Mouse (Mus musculus) kidney, embryonic 15.5 days (tissue): ENCODE data around the gene Cysltr1. TPM values are rescaled to one million over a fixed set of nuclear protein-coding genes. Genes with fewer than 3 reads are reported as not detected.
A peak's percentile ranks its signal among the peaks of the same experiment; 100 is the strongest.

Experiments
- ATAC-seq: fragments of 200-750 bp; cut with Nextera tagmentation; replicated peaks from 2 replicates; pipeline ENCODE4 v1.8.0; 2017; ENCODE audit warnings: moderate TSS enrichment; ENCODE audit not compliant: low FRiP score
- H3K27ac ChIP-seq: fragments of 300-500 bp; sonication (generic); 2 replicates; pipeline ENCODE4 v1.5.1; 2015; ENCODE audit warnings: mild to moderate bottlenecking, inconsistent platforms
- H3K27me3 ChIP-seq: fragments of 300-500 bp; sonication (generic); 2 replicates; pipeline ENCODE4 v1.6.1; 2015; ENCODE audit warnings: inconsistent platforms
- H3K36me3 ChIP-seq: fragments of 300-500 bp; sonication (generic); 2 replicates; pipeline ENCODE4 v1.6.1; 2015; ENCODE audit warnings: inconsistent platforms
- H3K4me1 ChIP-seq: fragments of 300-500 bp; sonication (generic); 2 replicates; pipeline ENCODE4 v1.6.1; 2015; ENCODE audit warnings: inconsistent platforms
- H3K4me2 ChIP-seq: fragments of 300-500 bp; sonication (generic); 2 replicates; pipeline ENCODE4 v1.6.1; 2015; ENCODE audit warnings: moderate library complexity, mild to moderate bottlenecking, inconsistent platforms
- H3K4me3 ChIP-seq: fragments of 300-500 bp; sonication (generic); replicated peaks from 2 replicates; pipeline ENCODE4 v1.5.1; 2015; ENCODE audit warnings: mild to moderate bottlenecking, inconsistent platforms
- H3K9ac ChIP-seq: fragments of 300-500 bp; sonication (generic); 2 replicates; pipeline ENCODE4 v1.6.1; 2015; ENCODE audit warnings: mild to moderate bottlenecking, inconsistent platforms
- H3K9me3 ChIP-seq: fragments of 300-500 bp; sonication (generic); replicated peaks from 2 replicates; pipeline ENCODE4 v1.6.1; 2016; ENCODE audit warnings: inconsistent platforms
- WGBS: fragments of 180-500 bp; shearing (Covaris S2); methylation state at CpG from one replicate; pipeline ENCODE4 v1.1.7; 2015; ENCODE audit warnings: mixed read lengths; 5-methylcytosine and 5-hydroxymethylcytosine counted together
- polyA plus RNA-seq: library from polyadenylated mRNA; unstranded; fragments of >200 nt; fragmentation: Nextera tagmentation; extraction: Ambion mirVana; gene quantifications from 2 replicates; pipeline ENCODE4 v1.2.1, GENCODE M21; 2015

Gene Cysltr1
- polyA plus RNA-seq, result 3.2 TPM in 2 replicates

DNA sequence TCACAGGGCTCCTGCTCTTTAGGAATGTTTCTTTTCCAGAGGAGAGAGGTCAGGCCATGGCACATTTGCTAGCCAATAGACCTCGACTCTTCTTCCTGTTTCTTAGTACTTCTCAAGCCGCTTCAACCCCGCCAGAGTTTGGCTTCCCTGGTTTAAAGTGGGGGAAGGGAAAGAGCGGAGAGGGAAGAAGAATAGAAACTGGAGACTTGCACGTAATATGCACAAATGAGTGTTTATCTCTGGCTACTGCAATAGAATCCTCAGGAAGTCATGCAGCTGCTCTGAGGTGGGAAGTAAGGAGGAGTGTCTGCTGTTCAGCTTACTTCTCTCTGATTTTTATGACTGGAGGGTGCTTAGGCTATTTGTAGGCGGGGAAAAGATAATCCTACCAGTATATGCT lies at the start of gene Cysltr1:
TSS of gene Cysltr1 (minus strand) at position 294 of the 400 bp plus-strand sequence.
- H3K4me2 ChIP-seq, result peak within 1 kb of the TSS; percentile 46
- H3K9ac ChIP-seq, result no peak within 1 kb of the TSS
- peak within 1 kb of the TSS; percentile 56; the same call in 1 of the 2 replicates for H3K27ac ChIP-seq
- H3K4me1 ChIP-seq, result no peaks in the 10 kb centered on the region
- WGBS, result 27% methylated on average over 6 of the region's 6 CpGs
- H3K4me3 ChIP-seq, result peak within 1 kb of the TSS; percentile 25
- H3K9me3 ChIP-seq, result no peaks in the 10 kb centered on the region
- peaks cover 17% of the 10 kb centered on the region; the same call in 1 of the 2 replicates for H3K27me3 ChIP-seq
- no peaks in the 10 kb centered on the region for H3K36me3 ChIP-seq
- ATAC-seq, result peak; percentile 54

DNA sequence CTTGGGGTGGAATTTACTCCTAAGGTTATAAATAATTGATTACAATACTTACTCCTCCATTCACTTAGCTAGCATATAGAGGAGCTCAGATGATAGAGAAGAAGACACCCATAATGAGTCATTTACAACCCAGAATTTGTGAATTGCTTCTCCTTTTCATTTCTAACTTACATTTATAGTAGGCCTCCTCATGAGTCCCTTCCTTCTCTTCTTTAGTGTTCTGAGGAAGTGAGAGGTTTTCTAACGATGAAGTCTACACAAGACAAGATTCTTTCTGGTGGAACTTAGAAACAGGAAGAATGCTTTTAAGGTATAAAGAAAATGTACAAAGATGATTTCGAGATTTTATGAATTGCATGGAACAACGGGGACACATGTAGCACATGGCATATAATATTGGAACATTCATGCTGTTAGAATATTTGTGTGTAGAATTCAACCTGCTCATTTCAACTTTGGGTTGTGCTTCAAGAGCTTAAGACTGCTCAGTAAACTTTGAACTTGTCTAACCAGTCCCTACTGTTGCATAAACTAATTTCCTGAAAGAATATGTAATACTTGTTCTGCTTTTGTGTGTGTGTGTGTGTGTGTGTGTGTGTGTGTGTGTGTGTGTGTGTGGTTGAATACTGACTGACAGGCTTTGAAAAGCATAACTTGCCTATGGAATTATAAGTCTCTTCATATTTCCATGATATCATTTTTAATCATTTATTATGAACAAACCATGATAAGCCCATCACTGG lies 31.5 kb upstream of the Cysltr1 start:
- Histone ChIP-seq H3K27ac (no peak overlapping the region), H3K9me3 (no peaks in the 10 kb centered on the region), H3K27me3 (no peaks in the 10 kb centered on the region; the same call in 1 of the 2 replicates), H3K4me3 (no peak overlapping the region), H3K9ac (no peak overlapping the region), H3K4me2 (no peak overlapping the region), H3K4me1 (no peaks in the 10 kb centered on the region), H3K36me3 (no peaks in the 10 kb centered on the region)
- no peak for ATAC-seq
- WGBS, result 82% methylated on average over 3 of the region's 3 CpGs

DNA sequence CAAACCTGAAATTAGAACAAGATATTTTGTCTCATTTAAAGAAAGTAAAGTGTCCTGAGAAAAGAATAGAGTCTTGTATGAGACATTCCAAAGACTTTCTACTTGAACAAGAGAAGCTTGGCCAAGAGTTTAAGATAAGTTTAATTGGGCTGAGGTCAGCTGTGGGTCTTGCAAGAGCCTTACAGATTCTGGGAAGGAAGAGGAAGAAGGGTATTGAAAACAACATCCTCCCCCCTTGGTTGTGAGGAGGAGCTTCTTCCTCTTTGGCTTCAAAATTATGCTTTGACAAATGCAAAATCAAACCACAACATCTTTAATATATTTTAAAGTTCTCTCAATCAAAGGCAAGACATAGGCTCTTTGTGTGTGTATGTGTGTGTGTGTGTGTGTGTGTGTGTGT lies 30.1 kb upstream of the Cysltr1 start:
- ATAC-seq, result no peak
- H3K4me3 ChIP-seq, result no peak overlapping the region
- H3K9me3 ChIP-seq, result no peaks in the 10 kb centered on the region

DNA sequence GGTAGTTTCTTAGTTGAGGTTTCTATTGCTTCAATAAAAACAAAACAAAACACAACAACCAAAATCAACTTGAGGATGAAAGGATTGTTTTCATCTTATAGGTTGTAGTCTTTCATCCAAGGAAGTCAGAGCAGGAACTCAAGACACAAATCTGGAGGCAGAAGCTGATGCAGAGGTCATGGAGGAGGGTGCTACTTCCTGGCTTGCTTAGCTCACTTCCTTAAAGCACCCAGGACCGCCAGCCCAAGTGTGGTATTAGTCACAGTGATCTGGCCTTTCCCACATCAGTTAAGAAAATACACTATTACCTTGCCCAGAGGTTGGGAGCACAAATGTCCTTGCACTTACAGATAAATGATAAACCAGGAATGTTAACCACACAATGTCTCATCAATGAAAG lies 25.0 kb upstream of the Cysltr1 start:
- Histone ChIP-seq H3K27ac (no peak overlapping the region), H3K4me2 (no peak overlapping the region), H3K9ac (no peak overlapping the region), H3K4me3 (no peak overlapping the region), H3K4me1 (no peaks in the 10 kb centered on the region), H3K36me3 (no peaks in the 10 kb centered on the region), H3K27me3 (no peaks in the 10 kb centered on the region), H3K9me3 (no peaks in the 10 kb centered on the region)
- ATAC-seq, result no peak
- 91% methylated on average over 1 of the region's 1 CpGs for WGBS

More for the DNA sequence above, 30.1 kb upstream of the Cysltr1 start:
- Histone ChIP-seq H3K36me3 (no peaks in the 10 kb centered on the region), H3K9ac (no peak overlapping the region), H3K27ac (no peak overlapping the region), H3K27me3 (no peaks in the 10 kb centered on the region), H3K4me2 (no peak overlapping the region), H3K4me1 (no peaks in the 10 kb centered on the region)

DNA sequence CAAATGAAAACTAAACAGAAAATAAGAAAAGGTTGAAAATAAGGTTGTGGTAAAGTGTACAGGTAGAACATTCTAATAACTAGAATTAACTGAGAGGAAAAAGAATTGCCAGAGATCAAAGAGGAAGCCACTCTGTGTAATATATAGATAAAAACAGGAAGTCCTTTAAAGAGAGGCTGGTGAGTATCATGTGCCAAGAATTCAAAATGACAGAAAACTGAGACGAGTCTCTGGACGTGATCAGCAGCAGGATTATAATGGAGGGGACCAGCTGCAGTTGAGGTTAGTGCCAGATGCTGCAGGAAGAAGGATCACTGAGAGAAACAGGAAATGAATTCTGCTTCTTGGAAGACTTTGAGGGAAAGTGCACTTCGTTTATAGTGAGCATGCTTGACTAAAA lies 20.2 kb upstream of the Cysltr1 start:
- H3K27me3 ChIP-seq, result no peaks in the 10 kb centered on the region
- no peak for ATAC-seq

DNA sequence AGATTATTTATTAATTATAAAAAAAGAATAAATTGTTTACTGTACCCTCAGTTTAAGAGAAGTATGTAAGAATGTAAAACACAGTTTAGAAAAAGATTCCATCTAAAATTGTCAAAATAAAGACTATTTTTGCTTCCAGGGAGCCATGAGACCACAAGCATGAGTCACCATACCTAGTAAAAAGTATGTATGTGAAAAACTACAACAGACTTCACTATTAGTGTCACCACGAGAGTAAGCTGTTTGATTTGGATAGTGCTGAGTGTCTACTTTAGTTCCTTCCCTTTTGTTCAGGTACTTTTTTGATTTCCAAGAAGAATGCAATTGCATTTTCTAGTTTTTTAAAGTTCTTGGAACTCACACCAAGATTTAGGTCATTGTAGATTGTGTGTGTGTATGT lies 19.0 kb upstream of the Cysltr1 start:
- ATAC-seq, result no peak

More for the DNA sequence above, 20.2 kb upstream of the Cysltr1 start:
- Histone ChIP-seq H3K4me2 (no peak overlapping the region), H3K9ac (no peak overlapping the region), H3K4me3 (no peak overlapping the region), H3K9me3 (no peaks in the 10 kb centered on the region), H3K36me3 (no peaks in the 10 kb centered on the region), H3K4me1 (no peaks in the 10 kb centered on the region), H3K27ac (no peak overlapping the region)
- WGBS, result 46% methylated on average over 3 of the region's 3 CpGs

DNA sequence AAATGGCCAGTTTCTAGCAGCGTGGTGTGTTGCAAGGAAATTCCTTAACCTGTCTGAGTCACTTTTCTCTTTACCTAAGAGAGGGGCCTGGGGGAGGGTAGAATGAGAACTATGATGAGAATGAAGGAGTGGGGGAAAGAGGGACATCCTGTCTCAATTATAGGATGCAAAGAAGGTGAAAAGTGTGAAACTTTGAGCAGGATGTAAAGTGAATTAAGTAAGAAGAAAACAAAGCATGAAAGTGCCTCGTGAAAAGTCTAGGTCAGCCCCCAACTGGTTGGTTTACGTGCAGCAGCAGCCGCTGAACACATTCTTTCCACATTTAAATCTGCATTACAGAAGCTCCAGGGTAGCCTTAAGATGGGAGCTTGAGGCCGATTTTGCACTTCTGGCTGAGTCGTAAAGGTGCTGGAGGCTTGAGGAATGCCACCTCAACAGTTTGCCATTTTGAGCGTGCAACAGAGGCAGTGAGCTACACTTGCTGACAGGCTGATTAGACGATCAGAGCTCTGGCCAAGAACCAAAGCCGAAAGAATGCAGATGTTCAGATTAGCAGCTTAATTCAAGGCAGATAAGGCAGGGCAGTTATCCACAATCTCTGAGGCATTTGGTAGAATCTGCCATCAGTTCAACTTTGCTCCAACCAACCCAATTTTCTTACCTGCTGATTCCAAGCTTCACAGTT lies 763 bp downstream of the Cysltr1 start:
- no peaks in the 10 kb centered on the region for H3K4me1 ChIP-seq
- H3K27ac ChIP-seq, result peak overlapping the region; percentile 56; the same call in 1 of the 2 replicates
- ATAC-seq, result no peak; the same call in 1 of the 2 replicates
- H3K9ac ChIP-seq, result no peak overlapping the region
- peak overlapping the region; percentile 46 for H3K4me2 ChIP-seq
- peak overlapping the region; percentile 25 for H3K4me3 ChIP-seq
- H3K9me3 ChIP-seq, result no peaks in the 10 kb centered on the region
- WGBS, result 23% methylated on average over 9 of the region's 9 CpGs
- H3K36me3 ChIP-seq, result no peaks in the 10 kb centered on the region
- peaks cover 17% of the 10 kb centered on the region; the same call in 1 of the 2 replicates for H3K27me3 ChIP-seq

More for the DNA sequence above, 19.0 kb upstream of the Cysltr1 start:
- Histone ChIP-seq H3K27me3 (no peaks in the 10 kb centered on the region), H3K9ac (no peak overlapping the region), H3K4me3 (no peak overlapping the region), H3K9me3 (no peaks in the 10 kb centered on the region), H3K4me2 (no peak overlapping the region), H3K36me3 (no peaks in the 10 kb centered on the region), H3K4me1 (no peaks in the 10 kb centered on the region), H3K27ac (no peak overlapping the region)
- 68% methylated on average over 1 of the region's 1 CpGs for WGBS

DNA sequence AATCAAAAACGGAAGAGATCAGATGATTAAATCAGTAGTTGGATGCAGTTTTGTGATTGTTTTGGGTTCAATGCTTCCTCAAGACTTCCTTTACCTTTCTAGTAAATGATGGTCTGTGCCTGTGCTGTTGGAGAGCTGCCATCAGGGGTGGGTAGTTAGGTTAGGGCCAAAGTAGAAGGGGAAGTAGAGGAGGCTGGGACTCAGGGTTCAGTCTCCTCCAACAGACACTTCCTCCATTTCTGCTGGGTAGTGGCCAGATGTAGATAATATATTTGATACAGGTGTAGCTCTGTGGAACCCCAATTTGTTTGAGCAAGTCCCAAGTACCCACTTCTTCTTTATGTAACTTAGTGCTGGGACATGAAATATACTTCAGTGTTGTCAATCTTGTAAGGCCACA lies 7.6 kb downstream of the Cysltr1 start:
- Histone ChIP-seq H3K36me3 (no peaks in the 10 kb centered on the region), H3K9me3 (no peaks in the 10 kb centered on the region), H3K4me1 (no peaks in the 10 kb centered on the region), H3K27me3 (0 out of 2 replicates have a peak, but pooled peaks cover 3% of the 10 kb centered on the region), H3K27ac (no peak overlapping the region), H3K4me3 (no peak overlapping the region), H3K9ac (no peak overlapping the region), H3K4me2 (no peak overlapping the region)
- WGBS, result 71% methylated on average over 1 of the region's 1 CpGs
- no peak for ATAC-seq

DNA sequence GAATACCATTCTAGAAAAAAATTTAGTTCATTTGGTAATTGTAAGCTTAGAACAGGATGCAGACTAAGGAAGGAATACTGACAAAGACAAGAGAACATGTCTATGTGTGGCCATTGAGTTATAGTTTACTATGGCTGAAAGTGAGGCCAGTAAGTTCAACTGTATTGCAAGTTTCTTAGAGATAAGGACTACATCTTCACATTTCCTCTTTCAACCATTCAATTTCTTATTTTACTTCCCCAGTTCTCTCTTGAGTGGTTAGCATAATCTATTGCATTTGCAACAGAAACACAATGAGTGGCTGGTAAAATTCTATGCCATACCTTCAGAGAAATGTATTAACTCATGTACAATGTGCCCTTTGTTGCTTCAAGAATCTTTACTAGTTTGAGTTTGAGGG lies 9.6 kb downstream of the Cysltr1 start:
- no peaks in the 10 kb centered on the region for H3K4me1 ChIP-seq
- H3K36me3 ChIP-seq, result no peaks in the 10 kb centered on the region
- H3K9me3 ChIP-seq, result no peaks in the 10 kb centered on the region
- H3K4me3 ChIP-seq, result no peak overlapping the region
- no peak overlapping the region for H3K9ac ChIP-seq
- H3K27ac ChIP-seq, result no peak overlapping the region
- ATAC-seq, result no peak
- H3K4me2 ChIP-seq, result no peak overlapping the region
- 0 out of 2 replicates have a peak, but pooled peaks cover 3% of the 10 kb centered on the region for H3K27me3 ChIP-seq

DNA sequence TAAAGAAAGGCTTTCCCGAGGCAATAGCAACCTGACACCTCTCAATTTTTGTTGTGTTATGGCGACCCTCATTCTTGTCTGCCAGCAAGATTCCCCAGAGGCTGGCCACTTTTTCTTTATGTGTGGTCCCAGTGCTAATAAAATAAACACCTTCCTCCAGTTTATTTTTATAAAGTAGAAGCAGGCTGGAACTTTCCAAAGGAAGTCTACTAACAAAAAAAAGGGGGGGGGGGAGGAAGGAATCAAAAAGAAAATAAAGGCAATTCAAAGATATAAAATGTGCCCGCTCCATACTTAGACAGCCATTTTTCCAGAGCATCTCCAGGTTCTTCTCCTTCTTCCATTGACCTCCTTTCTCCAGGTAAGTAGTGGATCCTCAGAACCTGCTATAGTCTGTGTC lies 20.6 kb downstream of the Cysltr1 start, which contains the start of gene Gm5127:
TSS of gene Gm5127 (plus strand) at position 301 of the 400 bp plus-strand sequence.
- no peaks in the 10 kb centered on the region for H3K36me3 ChIP-seq
- H3K4me2 ChIP-seq, result no peak within 1 kb of the TSS
- H3K9me3 ChIP-seq, result no peaks in the 10 kb centered on the region
- 34% methylated on average over 3 of the region's 3 CpGs for WGBS
- H3K27me3 ChIP-seq, result no peaks in the 10 kb centered on the region; the same call in 1 of the 2 replicates
- H3K4me1 ChIP-seq, result no peaks in the 10 kb centered on the region
- H3K4me3 ChIP-seq, result no peak within 1 kb of the TSS
- no peak for ATAC-seq
- no peak within 1 kb of the TSS for H3K27ac ChIP-seq
- no peak within 1 kb of the TSS for H3K9ac ChIP-seq

DNA sequence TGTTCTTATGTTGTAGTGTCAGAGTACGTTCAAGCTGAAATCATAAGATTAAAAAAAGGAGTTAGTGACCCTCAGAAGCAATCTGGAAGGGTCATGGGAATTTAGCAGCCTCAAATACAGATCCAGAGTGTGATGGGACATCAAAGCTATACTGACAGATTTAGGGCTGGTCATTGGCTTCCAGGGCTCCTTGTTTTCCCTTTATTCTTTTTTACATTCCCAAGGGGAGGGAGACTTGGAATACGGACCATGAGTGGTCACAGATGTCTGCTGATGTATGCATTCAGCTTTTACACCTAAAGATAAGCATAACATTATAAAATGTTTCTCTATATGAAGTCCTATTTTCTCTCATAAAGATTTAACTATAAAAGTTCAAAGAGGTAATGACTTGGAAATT lies 21.3 kb downstream of the Cysltr1 start:
- Histone ChIP-seq H3K27ac (no peak overlapping the region), H3K4me3 (no peak overlapping the region), H3K9me3 (no peaks in the 10 kb centered on the region), H3K4me2 (no peak overlapping the region), H3K27me3 (no peaks in the 10 kb centered on the region; the same call in 1 of the 2 replicates), H3K36me3 (no peaks in the 10 kb centered on the region), H3K4me1 (no peaks in the 10 kb centered on the region), H3K9ac (no peak overlapping the region)
- 25% methylated on average over 2 of the region's 2 CpGs for WGBS
- 0 out of 2 replicates have a peak, but pooled peaks have one; percentile 58 for ATAC-seq

DNA sequence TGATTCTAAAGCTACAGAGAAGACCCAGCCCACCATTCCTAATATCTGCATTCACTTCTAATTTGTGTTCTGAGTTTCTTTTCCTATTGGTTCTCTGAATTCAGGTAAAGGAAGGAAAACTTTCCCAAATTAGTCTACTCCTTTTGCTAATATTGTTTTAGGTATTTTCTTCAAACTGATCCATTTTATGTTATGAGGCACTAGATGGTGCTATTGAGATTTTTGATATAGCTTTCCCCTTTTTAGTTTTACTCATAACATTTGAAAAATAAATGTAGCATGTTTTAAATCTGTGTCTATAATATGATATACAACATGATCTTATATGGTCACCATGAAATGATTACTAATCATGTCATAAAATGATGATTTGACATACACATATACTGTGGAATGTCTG lies 23.1 kb downstream of the Cysltr1 start:
- Histone ChIP-seq H3K4me3 (no peak overlapping the region), H3K9ac (no peak overlapping the region), H3K9me3 (no peaks in the 10 kb centered on the region), H3K36me3 (no peaks in the 10 kb centered on the region), H3K4me1 (no peaks in the 10 kb centered on the region), H3K27me3 (no peaks in the 10 kb centered on the region; the same call in 1 of the 2 replicates), H3K27ac (no peak overlapping the region), H3K4me2 (no peak overlapping the region)
- ATAC-seq, result no peak
